Mouse (Mus musculus): ENCODE data around the gene Lrrfip1. TPM values are rescaled to one million over a fixed set of nuclear protein-coding genes. Genes with fewer than 3 reads are reported as not detected.

Gene Lrrfip1
- polyA plus RNA-seq, 1 experiment = 74.1 TPM

GRCm38 (mm10) chr1:91064903-91065525, 66.5 kb downstream of the Lrrfip1 start:
- Histone ChIP-seq H3K79me2 (ENCODE audit: control insufficient read depth, insufficient read depth) (peaks cover 100% of the 10 kb centered on the region), H3ac (ENCODE audit: control insufficient read depth, insufficient read length, low read depth) (no peak overlapping the region), H3K4me3 (ENCODE audit: insufficient read depth, poor library complexity, severe bottlenecking) (no peak overlapping the region), H3K36me3 (ENCODE audit: control insufficient read depth, insufficient read depth) (peaks cover 53% of the 10 kb centered on the region), H3K27me3 (ENCODE audit: control insufficient read depth, insufficient read depth, insufficient read length) (no peaks in the 10 kb centered on the region), H3K79me3 (ENCODE audit: low read depth) (peaks cover 91% of the 10 kb centered on the region)
- TF ChIP-seq USF1 (IDR thresholded peaks at IDR 0.05; ENCODE audit: low read depth) (peak; percentile 93), MYOD1 (IDR thresholded peaks at IDR 0.05; ENCODE audit: control insufficient read depth, insufficient read length, low read depth) (peak; percentile 50), CEBPB (IDR thresholded peaks at IDR 0.05; ENCODE audit: low read depth) (no peak)

GRCm38 (mm10) chr1:91066061-91066460, 67.5 kb downstream of the Lrrfip1 start:
- Histone ChIP-seq H3K27me3 (ENCODE audit: control insufficient read depth, insufficient read depth, insufficient read length) (no peaks in the 10 kb centered on the region), H3K36me3 (ENCODE audit: control insufficient read depth, insufficient read depth) (peaks cover 57% of the 10 kb centered on the region), H3K79me2 (ENCODE audit: control insufficient read depth, insufficient read depth) (peaks cover 100% of the 10 kb centered on the region), H3ac (ENCODE audit: control insufficient read depth, insufficient read length, low read depth) (no peak overlapping the region), H3K4me3 (ENCODE audit: insufficient read depth, poor library complexity, severe bottlenecking) (no peak overlapping the region), H3K79me3 (ENCODE audit: low read depth) (peaks cover 90% of the 10 kb centered on the region)
- TF ChIP-seq CTCF (IDR thresholded peaks at IDR 0.05; ENCODE audit: control insufficient read depth, insufficient read depth, insufficient read length) (no peak), MYOD1 (IDR thresholded peaks at IDR 0.05; ENCODE audit: control insufficient read depth, insufficient read length, low read depth) (no peak), MYOG (IDR thresholded peaks at IDR 0.05; ENCODE audit: control insufficient read depth, extremely low read depth, insufficient read length) (no peak), MAX (IDR thresholded peaks at IDR 0.05) (no peak), USF1 (IDR thresholded peaks at IDR 0.05; ENCODE audit: low read depth) (no peak), FOSL1 (IDR thresholded peaks at IDR 0.05; ENCODE audit: insufficient read depth, low read length, poor library complexity, severe bottlenecking) (no peak), CEBPB (IDR thresholded peaks at IDR 0.05; ENCODE audit: low read depth) (no peak)

GRCm38 (mm10) chr1:91066599-91066998, 68.1 kb downstream of the Lrrfip1 start:
- Histone ChIP-seq H3ac (ENCODE audit: control insufficient read depth, insufficient read length, low read depth) (no peak overlapping the region), H3K27me3 (ENCODE audit: control insufficient read depth, insufficient read depth, insufficient read length) (no peaks in the 10 kb centered on the region), H3K79me2 (ENCODE audit: control insufficient read depth, insufficient read depth) (peaks cover 100% of the 10 kb centered on the region), H3K4me3 (ENCODE audit: insufficient read depth, poor library complexity, severe bottlenecking) (no peak overlapping the region), H3K79me3 (ENCODE audit: low read depth) (peaks cover 90% of the 10 kb centered on the region), H3K36me3 (ENCODE audit: control insufficient read depth, insufficient read depth) (peaks cover 62% of the 10 kb centered on the region)
- TF ChIP-seq USF1 (IDR thresholded peaks at IDR 0.05; ENCODE audit: low read depth) (no peak), CTCF (IDR thresholded peaks at IDR 0.05; ENCODE audit: control insufficient read depth, insufficient read depth, insufficient read length) (no peak), CEBPB (IDR thresholded peaks at IDR 0.05; ENCODE audit: low read depth) (no peak), MAX (IDR thresholded peaks at IDR 0.05) (no peak), FOSL1 (IDR thresholded peaks at IDR 0.05; ENCODE audit: insufficient read depth, low read length, poor library complexity, severe bottlenecking) (no peak), MYOG (IDR thresholded peaks at IDR 0.05; ENCODE audit: control insufficient read depth, extremely low read depth, insufficient read length) (no peak), MYOD1 (IDR thresholded peaks at IDR 0.05; ENCODE audit: control insufficient read depth, insufficient read length, low read depth) (no peak)

GRCm38 (mm10) chr1:91067716-91068115, 69.2 kb downstream of the Lrrfip1 start:
- peaks cover 92% of the 10 kb centered on the region for H3K79me3 ChIP-seq (ENCODE audit: low read depth)
- no peak overlapping the region for H3K4me3 ChIP-seq (ENCODE audit: insufficient read depth, poor library complexity, severe bottlenecking)
- peaks cover 68% of the 10 kb centered on the region for H3K36me3 ChIP-seq (ENCODE audit: control insufficient read depth, insufficient read depth)
- no peaks in the 10 kb centered on the region for H3K27me3 ChIP-seq (ENCODE audit: control insufficient read depth, insufficient read depth, insufficient read length)
- no peak overlapping the region for H3ac ChIP-seq (ENCODE audit: control insufficient read depth, insufficient read length, low read depth)
- peaks cover 100% of the 10 kb centered on the region for H3K79me2 ChIP-seq (ENCODE audit: control insufficient read depth, insufficient read depth)
- no peak for TF ChIP-seq CEBPB (IDR thresholded peaks at IDR 0.05; ENCODE audit: low read depth)
- TF ChIP-seq MYOD1 (IDR thresholded peaks at IDR 0.05; ENCODE audit: control insufficient read depth, insufficient read length, low read depth) = no peak
- no peak for TF ChIP-seq CTCF (IDR thresholded peaks at IDR 0.05; ENCODE audit: control insufficient read depth, insufficient read depth, insufficient read length)
- no peak for TF ChIP-seq MYOG (IDR thresholded peaks at IDR 0.05; ENCODE audit: control insufficient read depth, extremely low read depth, insufficient read length)
- TF ChIP-seq FOSL1 (IDR thresholded peaks at IDR 0.05; ENCODE audit: insufficient read depth, low read length, poor library complexity, severe bottlenecking) = no peak
- TF ChIP-seq USF1 (IDR thresholded peaks at IDR 0.05; ENCODE audit: low read depth) = no peak
- TF ChIP-seq MAX (IDR thresholded peaks at IDR 0.05) = no peak

GRCm38 (mm10) chr1:91069575-91069974, 71.0 kb downstream of the Lrrfip1 start:
- peaks cover 52% of the 10 kb centered on the region for H3K36me3 ChIP-seq (ENCODE audit: control insufficient read depth, insufficient read depth)
- H3K27me3 ChIP-seq (ENCODE audit: control insufficient read depth, insufficient read depth, insufficient read length) = no peaks in the 10 kb centered on the region
- TF ChIP-seq CTCF (IDR thresholded peaks at IDR 0.05; ENCODE audit: control insufficient read depth, insufficient read depth, insufficient read length) (no peak), MAX (IDR thresholded peaks at IDR 0.05) (no peak), MYOG (IDR thresholded peaks at IDR 0.05; ENCODE audit: control insufficient read depth, extremely low read depth, insufficient read length) (no peak), USF1 (IDR thresholded peaks at IDR 0.05; ENCODE audit: low read depth) (no peak), FOSL1 (IDR thresholded peaks at IDR 0.05; ENCODE audit: insufficient read depth, low read length, poor library complexity, severe bottlenecking) (no peak), MYOD1 (IDR thresholded peaks at IDR 0.05; ENCODE audit: control insufficient read depth, insufficient read length, low read depth) (no peak), CEBPB (IDR thresholded peaks at IDR 0.05; ENCODE audit: low read depth) (no peak)
- H3K4me3 ChIP-seq (ENCODE audit: insufficient read depth, poor library complexity, severe bottlenecking) = no peak overlapping the region
- H3K79me3 ChIP-seq (ENCODE audit: low read depth) = peaks cover 82% of the 10 kb centered on the region
- H3K79me2 ChIP-seq (ENCODE audit: control insufficient read depth, insufficient read depth) = peaks cover 100% of the 10 kb centered on the region
- no peak overlapping the region for H3ac ChIP-seq (ENCODE audit: control insufficient read depth, insufficient read length, low read depth)

GRCm38 (mm10) chr1:91070547-91070946, 72.0 kb downstream of the Lrrfip1 start:
- Histone ChIP-seq H3K4me3 (ENCODE audit: insufficient read depth, poor library complexity, severe bottlenecking) (no peak overlapping the region), H3K79me3 (ENCODE audit: low read depth) (peaks cover 82% of the 10 kb centered on the region), H3K36me3 (ENCODE audit: control insufficient read depth, insufficient read depth) (peaks cover 57% of the 10 kb centered on the region), H3ac (ENCODE audit: control insufficient read depth, insufficient read length, low read depth) (no peak overlapping the region), H3K27me3 (ENCODE audit: control insufficient read depth, insufficient read depth, insufficient read length) (no peaks in the 10 kb centered on the region), H3K79me2 (ENCODE audit: control insufficient read depth, insufficient read depth) (peaks cover 100% of the 10 kb centered on the region)
- TF ChIP-seq CEBPB (IDR thresholded peaks at IDR 0.05; ENCODE audit: low read depth) (no peak), CTCF (IDR thresholded peaks at IDR 0.05; ENCODE audit: control insufficient read depth, insufficient read depth, insufficient read length) (no peak), USF1 (IDR thresholded peaks at IDR 0.05; ENCODE audit: low read depth) (no peak), MAX (IDR thresholded peaks at IDR 0.05) (no peak), MYOG (IDR thresholded peaks at IDR 0.05; ENCODE audit: control insufficient read depth, extremely low read depth, insufficient read length) (no peak), MYOD1 (IDR thresholded peaks at IDR 0.05; ENCODE audit: control insufficient read depth, insufficient read length, low read depth) (no peak)

Data from C2C12 (cell line).